Mouse (Mus musculus) right cerebral cortex, postnatal 4 days (tissue): ENCODE results near the gene Prim1.
"Not testable (repeated sequence)": the region's sequence is repeated elsewhere in the genome, so short reads cannot be mapped to it uniquely, and the experiment has no call there.

Experiments used
- DNase-seq: peaks from one replicate; pipeline ENCODE4 v3.0.0-alpha.2; 2022

Prim1 gene

DNA sequence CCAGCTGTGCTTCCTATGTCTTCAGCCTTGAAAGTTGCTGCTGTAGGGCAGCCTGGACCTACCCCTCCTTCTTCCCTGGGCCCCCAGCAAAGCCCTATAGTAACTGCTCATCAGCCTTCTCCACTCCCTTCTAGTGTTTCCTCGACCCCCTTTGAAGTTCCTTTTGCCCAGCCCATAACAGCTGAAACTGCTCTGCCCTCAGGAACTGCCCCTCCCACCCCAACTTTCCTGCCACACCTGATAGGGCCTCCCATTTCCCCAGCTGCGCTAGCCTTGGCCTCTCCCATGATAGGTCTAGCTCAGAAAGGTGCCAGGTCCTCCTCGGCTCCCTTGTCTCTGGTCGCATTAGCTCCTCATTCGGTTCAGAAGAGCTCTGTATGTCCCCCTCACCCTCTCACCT, 24.2 kb downstream of the Prim1 start:
- no peak for DNase-seq

DNA sequence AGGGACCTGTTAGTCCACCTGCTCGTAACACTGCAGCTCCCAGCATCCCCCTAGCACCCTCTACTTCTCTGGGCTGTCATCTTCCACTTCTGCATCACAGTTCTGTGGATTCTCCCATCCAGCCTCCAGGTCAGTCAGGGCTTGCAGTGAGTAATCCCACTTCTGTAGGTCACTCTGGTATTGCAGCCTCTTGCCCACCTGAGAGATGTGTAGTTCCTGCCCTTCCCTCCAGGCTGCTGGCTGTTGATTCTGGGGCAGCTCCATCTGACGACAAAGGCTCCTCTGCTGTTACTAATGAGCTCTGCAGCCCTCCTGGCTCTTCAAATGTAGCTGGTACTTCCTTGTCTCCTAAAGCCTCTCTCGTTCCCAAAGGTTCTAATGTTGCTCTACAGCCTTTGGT, 24.9 kb downstream of the Prim1 start:
- DNase-seq, result no peak

DNA sequence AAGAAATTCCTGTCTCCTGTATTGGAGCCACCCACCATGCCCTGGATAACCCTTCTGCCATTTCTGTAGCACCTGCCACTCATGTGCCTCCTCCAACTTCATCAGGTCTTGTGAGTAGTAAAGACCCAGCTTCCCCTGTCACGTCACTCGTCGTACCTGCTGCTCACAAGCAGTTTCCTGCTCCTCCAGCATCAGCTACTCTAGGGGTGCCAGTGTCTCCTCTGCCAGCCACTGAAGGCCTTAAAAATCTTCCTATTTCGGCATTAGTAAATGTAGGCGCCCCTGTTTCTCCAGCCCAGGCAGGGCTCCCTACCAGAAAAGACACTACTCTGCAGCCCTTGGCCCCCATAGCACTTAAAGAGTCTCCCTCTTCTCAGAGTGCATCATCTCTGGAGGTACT, 25.3 kb downstream of the Prim1 start:
- no peak for DNase-seq

DNA sequence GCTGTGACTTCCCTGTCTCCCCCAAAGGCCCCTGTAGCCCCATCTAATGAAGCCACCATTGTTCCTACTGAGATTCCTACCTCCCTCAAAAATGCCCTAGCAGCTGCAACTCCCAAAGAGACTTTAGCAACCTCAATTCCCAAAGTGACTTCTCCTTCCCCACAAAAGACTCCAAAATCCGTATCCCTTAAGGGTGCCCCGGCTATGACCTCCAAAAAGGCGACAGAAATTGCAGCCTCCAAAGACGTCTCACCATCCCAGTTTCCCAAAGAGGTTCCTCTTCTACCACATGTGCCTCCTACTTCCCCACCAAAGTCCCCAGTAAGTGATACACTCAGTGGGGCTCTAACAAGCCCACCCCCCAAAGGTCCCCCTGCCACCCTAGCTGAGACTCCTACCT, 26.7 kb downstream of the Prim1 start:
- no peak for DNase-seq

DNA sequence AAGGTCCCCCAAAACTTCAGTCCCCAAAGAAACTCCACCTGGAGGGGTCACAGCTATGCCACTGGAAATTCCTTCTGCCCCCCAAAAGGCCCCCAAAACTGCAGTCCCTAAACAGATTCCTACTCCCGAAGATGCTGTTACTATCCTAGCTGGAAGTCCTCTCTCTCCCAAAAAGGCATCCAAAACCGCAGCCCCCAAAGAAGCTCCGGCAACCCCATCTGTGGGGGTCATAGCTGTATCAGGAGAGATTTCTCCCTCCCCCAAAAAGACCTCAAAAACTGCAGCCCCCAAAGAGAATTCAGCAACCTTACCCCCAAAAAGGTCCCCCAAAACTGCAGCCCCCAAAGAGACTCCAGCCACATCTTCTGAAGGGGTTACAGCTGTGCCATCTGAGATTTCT, 27.5 kb downstream of the Prim1 start:
- DNase-seq, result no peak

DNA sequence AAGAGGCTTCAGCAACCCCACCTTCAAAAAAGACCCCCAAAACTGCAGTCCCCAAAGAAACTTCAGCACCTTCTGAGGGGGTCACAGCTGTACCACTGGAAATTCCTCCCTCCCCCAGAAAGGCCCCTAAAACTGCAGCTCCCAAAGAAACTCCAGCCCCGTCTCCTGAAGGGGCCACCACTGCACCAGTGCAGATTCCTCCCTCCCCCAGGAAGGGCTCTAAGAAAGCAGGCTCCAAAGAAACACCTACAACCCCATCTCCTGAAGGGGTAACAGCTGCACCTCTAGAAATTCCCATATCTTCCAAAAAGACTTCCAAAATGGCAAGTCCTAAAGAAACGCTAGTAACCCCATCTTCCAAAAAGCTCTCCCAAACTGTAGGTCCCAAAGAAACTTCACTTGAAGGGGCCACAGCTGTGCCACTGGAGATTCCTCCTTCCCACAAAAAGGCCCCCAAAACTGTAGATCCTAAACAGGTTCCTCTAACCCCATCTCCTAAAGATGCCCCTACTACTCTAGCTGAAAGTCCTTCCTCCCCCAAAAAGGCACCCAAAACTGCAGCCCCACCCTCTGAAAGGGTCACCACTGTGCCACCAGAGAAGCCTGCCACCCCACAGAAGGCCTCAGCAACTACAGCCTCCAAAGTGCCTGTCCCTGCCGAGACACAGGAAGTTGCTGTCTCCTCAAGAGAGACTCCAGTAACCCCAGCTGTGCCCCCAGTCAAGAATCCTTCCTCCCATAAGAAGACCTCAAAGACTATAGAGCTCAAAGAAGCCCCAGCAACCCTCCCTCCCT, 28.3 kb downstream of the Prim1 start:
- no peak for DNase-seq

DNA sequence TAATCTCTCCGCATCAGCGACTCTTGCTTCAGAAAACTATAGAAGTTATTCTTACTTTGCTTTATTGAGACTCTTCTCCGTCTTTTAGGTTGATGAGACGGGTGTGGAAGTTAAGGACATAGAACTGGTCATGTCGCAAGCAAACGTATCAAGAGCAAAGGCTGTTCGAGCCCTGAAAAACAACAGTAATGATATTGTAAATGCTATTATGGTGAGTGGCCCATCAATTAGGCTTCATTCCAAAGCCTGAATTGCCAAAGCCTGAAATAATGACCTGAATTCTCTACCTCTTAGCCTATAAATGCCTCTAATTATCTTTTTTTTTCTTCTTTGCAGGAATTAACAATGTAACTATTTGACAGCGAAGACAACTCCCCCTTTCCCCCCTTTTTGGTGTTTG, 33.2 kb downstream of the Prim1 start:
- DNase-seq, result no peak

DNA sequence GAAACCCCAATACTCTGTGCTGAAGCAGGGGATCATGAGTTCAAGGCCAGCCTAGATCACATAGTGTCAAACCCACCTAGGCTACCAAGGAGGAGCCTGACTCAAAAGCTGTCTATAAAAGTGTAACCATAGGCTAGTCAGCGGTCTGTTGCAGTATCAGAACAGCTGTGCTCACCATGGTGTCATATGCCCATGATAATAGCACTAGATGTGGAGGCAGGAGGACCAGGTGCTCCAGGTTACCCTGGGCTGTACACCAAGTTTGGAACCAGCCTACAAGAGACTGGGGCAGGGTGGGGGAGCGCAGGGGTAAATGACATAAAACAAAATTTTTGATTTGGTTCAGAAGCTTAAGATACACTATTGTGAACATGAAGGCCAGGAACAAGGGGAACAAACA, 34.8 kb downstream of the Prim1 start:
- no peak for DNase-seq

DNA sequence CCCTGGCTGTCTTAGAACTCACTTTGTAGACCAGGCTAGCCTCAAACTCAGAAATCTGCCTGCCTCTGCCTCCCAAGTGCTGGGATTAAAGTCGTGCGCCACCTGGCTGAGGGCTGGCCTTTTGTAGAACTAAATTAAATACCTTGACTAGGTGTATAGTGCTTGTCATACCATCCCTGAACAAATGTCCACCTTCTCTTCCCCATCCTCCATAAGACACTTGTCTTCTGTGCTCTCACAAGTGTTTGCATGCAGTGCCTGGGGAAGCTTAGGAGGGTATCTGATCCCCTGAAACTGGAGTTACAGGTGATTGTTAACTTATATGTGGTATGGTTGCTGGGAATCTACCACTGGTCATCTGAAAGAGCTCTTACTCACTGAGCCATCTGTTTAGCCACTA, 35.4 kb downstream of the Prim1 start:
- DNase-seq, result no peak

DNA sequence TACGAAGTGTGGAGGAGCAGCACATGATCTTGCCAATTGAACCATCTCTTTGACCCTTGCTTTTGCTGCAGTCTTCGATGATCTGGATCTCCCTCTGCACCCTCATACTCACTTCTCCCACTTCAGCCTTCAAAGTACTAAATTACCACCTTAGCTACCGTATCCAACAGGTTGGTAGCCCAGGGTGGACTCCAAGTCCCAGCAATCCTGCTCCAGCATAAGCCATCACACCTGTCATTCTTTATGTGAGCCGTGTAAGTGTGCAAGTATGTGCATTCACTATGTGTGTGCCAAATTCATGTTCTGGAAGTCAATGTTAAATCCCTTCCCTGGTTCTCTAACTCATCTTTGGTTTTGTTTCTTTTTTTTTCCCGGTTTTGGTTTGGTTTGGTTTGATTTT, 36.6 kb downstream of the Prim1 start:
- DNase-seq, result no peak

DNA sequence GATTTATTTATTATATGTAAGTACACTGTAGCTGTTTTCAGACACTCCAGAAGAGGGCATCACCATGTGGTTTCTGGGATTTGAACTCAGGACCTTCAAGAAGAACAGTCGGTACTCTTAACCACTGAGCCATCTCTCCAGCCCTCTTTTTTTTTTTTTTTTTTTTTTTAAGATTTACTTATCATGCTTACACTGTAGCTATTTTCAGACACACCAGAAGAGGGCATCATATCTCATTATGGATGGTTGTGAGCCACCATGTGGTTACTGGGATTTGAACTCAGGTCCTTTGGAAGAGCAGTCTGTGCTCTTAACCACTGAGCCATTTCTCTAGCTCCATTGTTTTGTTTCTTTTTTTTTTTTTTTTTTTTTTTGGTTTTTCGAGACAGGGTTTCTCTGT, 37.2 kb downstream of the Prim1 start:
- DNase-seq, result not testable (repeated sequence)

DNA sequence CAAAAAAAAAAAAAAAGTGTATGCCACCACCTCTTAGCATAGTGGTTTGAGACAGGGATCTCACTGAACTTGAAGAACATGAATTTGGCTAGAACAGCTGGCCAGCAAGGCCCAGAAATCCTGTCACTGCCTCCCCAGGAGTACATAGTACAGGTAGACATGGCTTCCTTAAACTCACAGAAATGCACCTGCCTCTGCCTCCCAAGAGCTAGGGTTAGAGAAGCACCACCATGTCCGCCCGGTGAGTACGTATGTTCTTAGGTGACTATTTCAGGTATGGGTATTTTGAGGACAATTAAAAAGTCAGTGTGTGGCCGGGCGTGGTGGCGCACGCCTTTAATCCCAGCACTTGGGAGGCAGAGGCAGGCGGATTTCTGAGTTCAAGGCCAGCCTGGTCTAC, 38.0 kb downstream of the Prim1 start:
- no peak for DNase-seq

DNA sequence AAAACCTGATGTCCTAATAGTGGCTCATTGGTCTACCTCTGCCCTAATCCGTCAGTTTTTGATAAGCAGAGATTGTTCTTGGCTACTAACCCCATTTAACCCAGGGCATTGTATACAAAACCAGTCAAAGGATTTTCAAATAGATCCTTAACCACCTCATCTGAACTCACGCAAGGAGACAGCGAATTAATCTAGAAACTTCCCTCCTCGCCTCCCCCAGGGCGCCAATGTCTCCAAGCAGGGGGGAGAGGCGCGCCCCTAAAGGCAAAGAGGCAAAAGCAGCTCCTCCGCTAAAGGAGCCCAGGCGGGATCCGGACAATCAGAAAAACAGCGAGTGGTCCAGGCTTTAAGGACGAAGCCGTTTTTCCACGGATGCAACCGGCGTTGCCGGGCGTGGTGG, 43.2 kb downstream of the Prim1 start:
- no peak for DNase-seq

DNA sequence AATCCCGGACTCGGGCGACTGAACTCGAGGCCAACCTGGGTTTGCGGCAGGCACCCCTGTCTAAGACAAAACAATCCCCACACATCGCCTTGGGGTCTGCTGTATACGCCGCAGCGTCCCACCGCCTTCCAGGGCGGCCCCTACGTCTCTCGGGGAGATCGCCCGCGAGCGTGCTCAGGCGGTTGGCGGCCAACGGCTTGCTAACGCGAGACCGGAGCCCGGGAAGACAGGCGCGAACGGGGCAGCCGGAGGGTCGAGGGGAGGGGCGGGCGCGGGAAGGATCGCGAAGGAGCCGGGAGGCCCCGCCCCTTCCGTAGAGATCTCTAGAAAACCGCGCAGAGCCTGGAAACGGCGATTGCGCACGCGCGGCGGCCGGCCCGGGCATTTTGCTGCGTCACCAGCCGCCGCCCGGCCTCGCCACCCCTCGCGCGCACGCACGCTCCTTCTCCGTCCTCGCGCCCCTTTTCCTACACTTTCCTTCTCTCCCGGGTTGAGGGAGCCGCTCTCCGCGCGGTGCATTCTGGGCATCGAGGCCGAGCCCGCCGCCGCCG, 43.7 kb downstream of the Prim1 start, which contains the start of gene Ptges3:
Ptges3 (plus strand) TSS at position 354 of the 551 bp plus-strand sequence.
- DNase-seq, result peak; percentile 99

DNA sequence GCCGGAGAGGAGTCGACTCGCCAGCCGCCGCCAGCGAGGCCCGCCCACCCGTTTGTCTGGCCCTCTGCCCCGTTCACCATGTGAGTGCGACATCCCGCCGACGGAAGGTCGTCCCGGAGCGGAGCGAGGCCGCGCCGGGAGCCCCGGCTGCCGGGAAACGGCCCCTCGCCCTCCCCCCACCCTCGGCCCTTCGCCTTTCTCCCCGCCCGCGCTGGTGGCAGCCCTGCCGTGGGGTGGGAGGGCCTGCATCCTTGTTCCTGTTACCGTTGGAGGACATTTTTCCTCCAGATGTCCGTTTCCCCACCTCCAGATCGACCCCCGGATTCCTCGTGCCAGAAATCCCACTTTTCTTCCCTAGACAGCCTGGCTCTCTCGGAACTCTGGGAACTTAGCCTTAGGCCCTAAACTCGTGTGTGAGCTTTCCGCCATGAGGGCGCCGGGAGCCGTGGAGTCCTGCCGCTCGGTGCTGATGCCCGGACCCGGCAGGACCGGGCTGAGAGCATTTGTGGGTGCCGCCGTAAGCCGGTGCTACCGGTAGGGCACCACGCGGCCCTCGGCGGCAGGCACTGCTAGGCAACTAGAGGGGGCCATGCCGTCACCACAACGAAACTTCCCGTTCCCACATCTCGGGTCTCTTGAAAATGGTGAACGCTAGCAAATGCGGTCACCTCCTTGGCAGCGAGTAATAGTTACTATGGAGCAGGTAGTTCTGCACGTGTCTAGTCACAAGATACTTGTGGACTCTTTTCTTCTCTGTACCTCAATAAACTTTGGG, 44.4 kb downstream of the Prim1 start:
- DNase-seq, result peak; percentile 44

DNA sequence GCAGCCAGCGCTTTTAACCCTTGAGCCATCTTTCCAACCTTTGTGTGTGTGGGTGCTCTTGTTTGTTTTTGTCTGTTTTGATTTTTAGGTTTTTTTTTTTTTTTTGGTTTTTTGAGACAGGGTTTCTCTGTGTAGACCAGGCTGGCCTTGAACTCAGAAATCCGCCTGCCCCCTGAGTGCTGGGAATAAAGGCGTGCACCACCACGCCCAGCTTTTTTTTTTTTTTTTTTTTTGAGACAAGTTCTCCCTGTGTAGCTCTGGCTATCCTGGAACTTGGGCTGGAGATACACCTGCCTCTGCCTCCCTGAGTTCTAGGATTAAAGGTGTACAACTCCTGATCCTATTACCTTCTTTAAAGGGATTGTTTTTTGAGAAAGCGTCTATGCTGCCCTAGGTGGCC, 46.1 kb downstream of the Prim1 start:
- no peak for DNase-seq

DNA sequence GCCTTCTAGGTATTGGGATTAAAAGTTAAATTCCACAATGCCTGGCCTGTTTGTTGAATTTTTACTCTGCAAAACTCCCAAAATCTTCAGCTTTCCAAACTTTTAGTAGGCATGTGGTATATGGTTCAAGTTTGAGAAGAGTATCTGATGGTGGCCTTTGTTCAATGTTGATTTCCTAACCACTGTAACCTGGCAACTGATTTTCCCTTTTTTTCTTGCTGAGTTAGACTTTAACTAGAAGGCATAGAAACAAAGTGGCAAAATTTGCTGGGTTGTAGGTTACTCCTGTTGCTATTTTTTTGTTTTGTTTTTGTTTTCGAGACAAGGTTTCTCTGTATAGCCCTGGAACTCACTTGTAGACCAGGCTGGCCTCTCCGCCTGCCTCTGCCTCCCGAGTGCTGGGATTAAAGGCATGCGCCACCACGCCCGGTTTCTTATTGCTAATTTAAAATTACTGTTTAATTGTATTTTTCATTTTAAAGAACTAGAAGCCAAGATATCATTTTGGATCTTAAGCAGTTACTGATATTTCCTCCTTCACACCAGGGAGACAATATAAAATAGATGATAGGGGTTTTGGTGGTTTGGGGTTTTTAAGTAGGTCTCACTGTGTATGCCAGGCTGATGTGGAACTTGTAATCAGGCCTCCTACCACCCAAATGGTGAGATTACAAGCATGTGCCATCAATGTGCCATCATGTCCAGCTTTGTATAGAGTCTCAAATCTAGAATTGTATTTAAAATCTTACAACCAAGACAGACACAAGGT, 47.4 kb downstream of the Prim1 start:
- DNase-seq, result no peak

DNA sequence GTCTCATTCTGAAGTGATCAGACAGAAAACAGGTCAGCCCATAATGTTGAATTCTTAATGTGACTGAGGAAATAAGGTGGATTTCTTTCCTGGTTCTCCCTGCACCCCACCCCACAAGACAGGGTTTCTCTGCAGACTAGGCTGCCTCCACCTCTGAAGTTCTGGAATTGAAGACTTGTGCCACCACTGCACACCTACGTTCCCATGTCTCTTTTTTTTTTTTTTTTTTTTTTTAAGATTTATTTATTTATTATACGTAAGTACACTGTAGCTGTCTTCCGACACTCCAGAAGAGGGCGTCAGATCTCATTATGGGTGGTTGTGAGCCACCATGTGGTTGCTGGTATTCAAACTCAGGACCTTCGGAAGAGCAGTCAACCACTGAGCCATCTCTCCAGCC, 51.1 kb downstream of the Prim1 start:
- DNase-seq, result no peak

DNA sequence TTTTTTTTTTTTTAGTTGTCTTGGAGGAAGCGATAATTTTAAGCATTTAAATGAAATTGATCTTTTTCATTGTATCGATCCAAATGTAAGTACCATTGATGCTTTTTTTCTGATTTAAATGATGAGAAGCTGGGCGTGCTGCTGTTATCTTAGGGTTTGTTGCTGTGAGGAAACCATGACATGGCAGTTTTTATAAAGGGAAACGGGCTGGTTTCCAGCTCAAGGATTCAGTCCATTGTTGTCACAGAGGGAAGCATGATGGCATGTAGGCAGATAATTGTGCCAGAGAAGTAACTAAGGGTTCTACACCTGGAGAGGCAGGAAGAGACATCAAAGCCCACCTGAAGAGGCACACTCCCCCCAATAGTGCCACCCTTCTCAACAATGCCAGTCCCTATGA, 54.2 kb downstream of the Prim1 start:
- no peak for DNase-seq

DNA sequence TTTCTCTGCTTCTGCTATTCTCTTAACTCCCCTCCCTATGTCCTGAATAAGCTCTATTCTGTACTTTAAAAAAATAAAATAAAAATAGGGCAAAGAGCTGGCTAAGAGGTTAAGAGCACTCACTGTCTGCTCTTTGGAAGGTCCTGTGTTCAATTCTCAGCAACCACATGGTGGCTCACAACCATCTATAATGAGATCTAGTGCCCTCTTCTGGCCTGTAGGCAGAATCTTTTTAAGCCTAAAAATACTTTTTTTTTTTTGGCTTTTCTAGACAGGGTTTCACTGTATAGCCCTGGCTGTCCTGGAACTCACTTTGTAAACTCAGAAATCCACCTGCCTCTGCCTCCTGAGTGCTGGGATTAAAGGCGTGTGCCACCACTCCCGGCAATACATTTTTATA, 55.5 kb downstream of the Prim1 start:
- DNase-seq, result not testable (repeated sequence)

DNA sequence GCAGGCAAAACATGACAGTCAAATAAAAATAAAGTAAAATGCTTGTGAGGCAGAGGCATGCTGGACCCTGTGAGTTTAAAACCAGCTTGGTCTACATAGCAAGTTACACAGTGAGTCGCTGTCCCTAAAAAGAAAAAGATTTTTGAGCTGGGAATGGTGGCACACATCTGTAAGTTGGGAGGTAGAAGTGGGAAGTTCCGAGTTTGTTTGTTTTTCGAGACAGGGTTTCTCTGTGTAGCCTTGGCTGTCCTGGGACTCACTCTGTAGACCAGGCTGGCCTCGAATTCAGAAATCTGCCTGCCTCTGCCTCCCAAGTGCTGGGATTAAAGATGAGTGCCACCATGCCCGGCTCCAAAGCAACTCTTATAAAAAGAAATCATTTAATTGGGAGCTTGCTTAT, 63.3 kb downstream of the Prim1 start:
- not testable (repeated sequence) for DNase-seq
